Mouse (Mus musculus) erythroblast, embryonic 14.5 days (primary cell): ENCODE data around the gene Ppt2.

Experiments used
- GATA1 ChIP-seq: IDR thresholded peaks from 2 replicates; pipeline ENCODE4 v1.6.1; 2012; ENCODE audit warnings: low read length, inconsistent platforms, mixed read lengths
- TAL1 ChIP-seq: IDR thresholded peaks from 3 replicates; pipeline ENCODE4 v1.6.1; 2012; ENCODE audit warnings: low read length, inconsistent platforms, mixed read lengths

DNA sequence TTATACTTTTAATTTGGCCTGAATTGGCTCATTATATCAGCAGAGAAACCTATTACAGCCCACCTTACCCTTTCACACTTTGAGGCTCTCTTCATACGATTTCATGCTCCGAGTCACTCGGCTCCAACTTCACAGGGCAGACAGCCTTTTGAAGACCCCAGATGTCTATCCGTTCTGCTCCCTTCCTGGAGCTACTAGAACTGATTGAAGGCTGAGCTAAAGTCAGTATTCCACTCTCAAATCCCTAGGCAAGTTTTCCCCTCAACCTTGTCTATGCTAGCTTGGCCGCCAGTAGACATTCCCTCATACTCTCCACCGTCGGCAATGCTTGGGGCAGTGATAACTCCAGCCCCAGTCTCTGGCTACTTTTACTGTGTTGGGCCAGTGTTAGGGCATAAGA, 39.1 kb downstream of the Ppt2 start:
- TF ChIP-seq GATA1 (no peak), TAL1 (no peak)
